Mouse (Mus musculus) C2C12 (cell line): Measurements from ENCODE around the gene Sass6. TPM values are rescaled to one million over a fixed set of nuclear protein-coding genes. Genes with fewer than 3 reads are reported as not detected.
"Not testable (repeated sequence)": the region's sequence is repeated elsewhere in the genome, so short reads cannot be mapped to it uniquely, and the experiment has no call there.

Experiments used
- H3K27me3 ChIP-seq: one replicate; pipeline ENCODE4 v1.6.1; 2011; ENCODE audit not compliant: control insufficient read depth, insufficient read depth, insufficient read length
- H3K36me3 ChIP-seq: one replicate; pipeline ENCODE4 v1.6.1; 2011; ENCODE audit not compliant: control insufficient read depth, insufficient read depth
- H3K4me3 ChIP-seq: one replicate; pipeline ENCODE4 v1.5.1; 2011; ENCODE audit warnings: mild to moderate bottlenecking, control low read depth; ENCODE audit not compliant: poor library complexity, insufficient read depth, severe bottlenecking
- H3K79me2 ChIP-seq: one replicate; pipeline ENCODE4 v1.6.1; 2011; ENCODE audit not compliant: control insufficient read depth, insufficient read depth
- H3K79me3 ChIP-seq: one replicate; pipeline ENCODE4 v1.6.1; 2011; ENCODE audit warnings: low read depth, control low read depth
- H3ac ChIP-seq: one replicate; pipeline ENCODE3; 2011; ENCODE audit warnings: low read depth; ENCODE audit not compliant: control insufficient read depth, insufficient read length
- CEBPB ChIP-seq: IDR thresholded peaks from one replicate; pipeline ENCODE4 v1.6.1; 2011; ENCODE audit warnings: low read depth, mild to moderate bottlenecking, control low read depth, moderate library complexity
- CTCF ChIP-seq: IDR thresholded peaks from one replicate; pipeline ENCODE4 v1.5.1; 2011; ENCODE audit not compliant: control insufficient read depth, insufficient read depth, insufficient read length
- FOSL1 ChIP-seq: IDR thresholded peaks from one replicate; pipeline ENCODE4 v1.8.0; 2011; ENCODE audit warnings: mild to moderate bottlenecking, low read length; ENCODE audit not compliant: poor library complexity, insufficient read depth, severe bottlenecking
- MAX ChIP-seq: IDR thresholded peaks from one replicate; pipeline ENCODE4 v1.6.1; 2011; ENCODE audit warnings: mild to moderate bottlenecking, control low read depth
- MYOD1 ChIP-seq: IDR thresholded peaks from one replicate; pipeline ENCODE4 v1.6.1; 2011; ENCODE audit warnings: low read depth; ENCODE audit not compliant: control insufficient read depth, insufficient read length
- MYOG ChIP-seq: IDR thresholded peaks from one replicate; pipeline ENCODE4 v1.6.1; 2011; ENCODE audit not compliant: control insufficient read depth, insufficient read length; ENCODE audit errors: extremely low read depth
- USF1 ChIP-seq: IDR thresholded peaks from one replicate; pipeline ENCODE4 v1.6.1; 2011; ENCODE audit warnings: low read depth, mild to moderate bottlenecking, control low read depth, moderate library complexity
- long read RNA-seq, 2 experiments: library from polyadenylated mRNA; unstranded; transcript quantifications; one replicate each; pipeline ENCODE4 v2.0.0; 2019 to 2020
- polyA plus RNA-seq: library from polyadenylated mRNA; unstranded; fragments of >200 nt; fragmentation: generic; extraction: Trizol; gene quantifications from one replicate; pipeline ENCODE4 v1.2.1, GENCODE M21; 2012; ENCODE audit warnings: missing spikeins

The Sass6 gene
- 4.1 TPM for polyA plus RNA-seq
- long read RNA-seq, experiment 1, partial matches to known transcripts: 0 of 3 reads
- long read RNA-seq, experiment 1, other reads (novel, unspliced or antisense): 0 of 3 reads
- long read RNA-seq, experiment 2, transcript Sass6-206 (14 exons, 1,894 nt): minor isoform, 11 of 51 reads
- long read RNA-seq, experiment 2, transcript Sass6-205 (17 exons, 2,404 nt): major isoform, 21 of 51 reads
- long read RNA-seq, experiment 2, partial matches to known transcripts: 6 of 51 reads
- long read RNA-seq, experiment 2, other reads (novel, unspliced or antisense): 13 of 51 reads

DNA sequence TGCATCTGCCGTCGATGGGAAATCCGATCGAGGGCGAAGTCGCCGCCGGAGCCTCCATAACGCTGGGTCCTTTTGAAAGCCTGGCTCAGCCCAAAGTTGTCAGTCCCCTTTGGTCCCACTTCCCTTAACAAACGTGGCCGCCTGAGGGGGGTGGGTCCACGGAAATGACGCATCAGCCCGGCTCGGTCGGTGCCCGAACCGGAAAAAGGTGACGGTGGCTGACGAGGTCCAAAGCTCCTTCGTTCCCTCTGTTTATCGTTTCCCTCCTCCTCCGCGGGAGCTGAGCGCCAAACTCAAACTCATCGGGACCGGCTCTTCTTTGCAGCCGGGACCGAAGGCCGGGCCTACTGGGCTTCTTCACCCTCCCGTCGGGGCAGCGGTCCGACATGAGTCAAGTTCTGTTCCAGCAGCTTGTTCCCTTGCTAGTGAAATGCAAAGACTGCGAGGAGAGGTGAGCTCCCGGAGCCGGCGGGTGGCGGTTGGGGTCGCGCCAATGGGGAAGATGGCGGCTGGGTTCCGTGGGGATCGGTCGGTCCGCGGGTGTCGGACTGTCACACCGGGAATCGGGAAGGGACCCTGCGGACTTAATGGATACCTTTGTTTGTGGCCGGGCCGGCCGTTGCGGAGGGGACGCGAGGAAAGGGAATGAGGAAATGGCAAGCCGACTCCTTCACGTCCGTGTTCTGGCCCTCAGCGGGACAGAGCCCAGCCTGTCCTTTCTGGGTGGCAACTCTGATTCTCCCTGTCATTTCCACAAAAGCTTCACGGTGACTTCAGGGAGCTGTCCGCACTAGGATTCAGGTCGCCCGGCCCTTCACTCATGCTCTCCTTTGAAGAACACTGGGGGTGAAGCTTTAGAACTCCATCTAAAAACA is at the start of gene Sass6:
Gene Sass6 (plus strand): TSS at position 255 of the 875 bp plus-strand sequence.
- Histone ChIP-seq H3ac (peak within 1 kb of the TSS; percentile 88), H3K27me3 (no peaks in the 10 kb centered on the region), H3K79me2 (peaks cover 69% of the 10 kb centered on the region), H3K4me3 (peak within 1 kb of the TSS; percentile 90), H3K79me3 (peaks cover 51% of the 10 kb centered on the region), H3K36me3 (peaks cover 24% of the 10 kb centered on the region)
- TF ChIP-seq MYOG (no peak), MYOD1 (no peak), USF1 (no peak), FOSL1 (no peak), MAX (peak; percentile 51), CEBPB (no peak), CTCF (no peak)

DNA sequence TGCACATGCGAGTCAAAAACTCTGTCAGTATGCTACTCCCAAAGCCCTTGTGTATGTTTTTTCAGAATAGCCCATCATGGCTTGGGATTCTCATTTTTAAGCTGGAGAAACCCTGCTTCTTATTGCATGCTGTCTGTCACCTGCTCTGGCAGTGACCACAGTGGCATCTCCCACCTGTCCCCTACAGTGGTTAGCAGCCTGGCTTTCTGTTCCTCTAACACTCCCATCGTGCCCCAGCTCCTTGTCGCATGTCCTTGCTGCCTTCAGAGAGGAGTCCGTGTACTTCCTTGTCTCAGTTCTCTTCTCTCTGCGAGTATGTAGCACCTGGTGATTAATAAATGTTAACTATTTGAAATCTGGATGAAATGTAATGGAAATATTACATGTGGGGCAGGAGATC is 47.4 kb upstream of the Sass6 start:
- Histone ChIP-seq H3K36me3 (no peaks in the 10 kb centered on the region), H3K79me2 (no peaks in the 10 kb centered on the region)

DNA sequence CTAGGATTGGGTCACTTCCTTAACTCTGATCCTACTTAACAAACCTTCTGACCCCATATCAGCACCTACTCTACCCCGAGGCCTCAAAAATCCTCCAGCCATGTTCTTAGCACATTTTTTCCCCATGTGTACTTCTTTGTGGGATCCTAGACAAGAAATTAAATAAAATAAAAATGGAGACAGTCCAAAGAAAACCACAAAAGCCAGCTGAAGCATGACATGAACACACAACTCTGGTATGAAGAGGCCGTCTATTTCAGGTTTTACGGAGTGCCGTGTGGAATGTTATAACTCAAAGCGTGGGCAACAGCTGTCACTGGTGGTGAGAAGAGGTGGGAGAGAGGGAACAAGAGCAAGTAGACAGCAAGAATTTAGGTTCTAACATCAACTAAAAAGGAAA is 43.4 kb upstream of the Sass6 start:
- no peaks in the 10 kb centered on the region for H3K79me3 ChIP-seq
- no peak for TF ChIP-seq CTCF
- TF ChIP-seq FOSL1: no peak
- no peak for TF ChIP-seq MAX
- no peak for TF ChIP-seq USF1
- no peak for TF ChIP-seq CEBPB
- TF ChIP-seq MYOD1: no peak
- no peak for TF ChIP-seq MYOG
- H3K79me2 ChIP-seq: no peaks in the 10 kb centered on the region
- H3K27me3 ChIP-seq: no peaks in the 10 kb centered on the region
- no peaks in the 10 kb centered on the region for H3K36me3 ChIP-seq
- H3K4me3 ChIP-seq: no peak overlapping the region
- H3ac ChIP-seq: no peak overlapping the region

More for the DNA sequence above, 47.4 kb upstream of the Sass6 start:
- H3K4me3 ChIP-seq: no peak overlapping the region
- H3K79me3 ChIP-seq: no peaks in the 10 kb centered on the region
- no peak for TF ChIP-seq FOSL1
- TF ChIP-seq MYOD1: no peak
- TF ChIP-seq USF1: no peak
- TF ChIP-seq MAX: no peak
- no peak for TF ChIP-seq CTCF
- no peak for TF ChIP-seq CEBPB
- no peak for TF ChIP-seq MYOG
- H3K27me3 ChIP-seq: no peaks in the 10 kb centered on the region
- H3ac ChIP-seq: no peak overlapping the region

DNA sequence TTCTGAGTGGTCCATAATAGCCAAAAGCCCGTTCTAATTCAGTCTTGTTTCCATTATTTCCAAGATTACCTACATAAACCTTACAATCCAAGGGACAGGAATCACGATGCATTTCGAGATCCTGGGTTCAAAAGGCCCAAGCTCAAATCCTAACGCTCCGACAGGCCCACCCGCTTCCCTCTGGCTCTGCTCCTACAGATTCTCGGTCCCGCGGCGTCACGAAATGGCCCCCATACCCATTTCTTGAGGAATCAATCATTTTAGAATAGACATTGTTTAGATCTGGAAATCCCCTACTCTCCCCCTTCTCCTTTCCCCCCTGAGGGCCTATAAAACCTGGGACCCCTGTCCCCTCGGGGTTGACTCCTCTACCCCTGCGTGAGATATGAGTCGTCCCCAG is 33.5 kb upstream of the Sass6 start:
- H3K36me3 ChIP-seq, H3K79me3 ChIP-seq, H3ac ChIP-seq, H3K4me3 ChIP-seq, H3K27me3 ChIP-seq, H3K79me2 ChIP-seq: not testable (repeated sequence)

DNA sequence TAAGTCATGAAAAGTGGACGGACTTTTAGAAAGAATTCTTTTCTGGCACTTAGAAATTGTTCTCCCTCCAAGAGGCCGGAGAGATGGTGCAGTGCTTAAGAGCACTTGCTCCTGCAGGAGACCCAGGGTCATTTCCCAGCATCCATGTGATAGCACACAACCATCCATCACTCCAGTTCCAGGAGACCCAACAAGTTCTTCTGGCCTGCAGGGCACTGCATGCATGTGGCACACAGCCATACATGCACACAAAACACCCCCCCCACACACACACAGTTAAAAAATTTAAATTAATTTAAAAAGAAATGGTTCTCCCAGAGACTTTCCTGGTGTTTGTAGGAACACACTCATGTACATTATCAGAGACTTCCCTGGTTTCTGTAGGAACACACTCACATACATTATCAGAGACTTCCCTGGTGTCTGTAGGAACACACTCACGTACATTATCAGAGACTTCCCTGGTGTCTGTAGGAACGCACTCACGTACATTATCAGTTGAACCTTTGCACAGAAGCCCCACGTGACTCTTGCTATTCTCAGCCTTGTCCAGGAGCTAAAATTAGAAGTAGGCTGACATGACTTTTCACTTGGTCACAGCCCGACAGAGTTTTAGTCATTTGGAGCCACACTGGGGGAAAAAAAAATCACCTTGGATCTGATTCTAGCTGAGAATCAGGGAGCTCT is 32.2 kb upstream of the Sass6 start, which contains the start of gene Lrrc39:
Gene Lrrc39 (plus strand): TSS at position 566 of the 687 bp plus-strand sequence.
- H3K36me3 ChIP-seq: no peaks in the 10 kb centered on the region
- H3K27me3 ChIP-seq: no peaks in the 10 kb centered on the region
- no peaks in the 10 kb centered on the region for H3K79me2 ChIP-seq
- no peak within 1 kb of the TSS for H3K4me3 ChIP-seq
- no peaks in the 10 kb centered on the region for H3K79me3 ChIP-seq
- TF ChIP-seq USF1 (peak; percentile 81), FOSL1 (no peak)
- no peak within 1 kb of the TSS for H3ac ChIP-seq

DNA sequence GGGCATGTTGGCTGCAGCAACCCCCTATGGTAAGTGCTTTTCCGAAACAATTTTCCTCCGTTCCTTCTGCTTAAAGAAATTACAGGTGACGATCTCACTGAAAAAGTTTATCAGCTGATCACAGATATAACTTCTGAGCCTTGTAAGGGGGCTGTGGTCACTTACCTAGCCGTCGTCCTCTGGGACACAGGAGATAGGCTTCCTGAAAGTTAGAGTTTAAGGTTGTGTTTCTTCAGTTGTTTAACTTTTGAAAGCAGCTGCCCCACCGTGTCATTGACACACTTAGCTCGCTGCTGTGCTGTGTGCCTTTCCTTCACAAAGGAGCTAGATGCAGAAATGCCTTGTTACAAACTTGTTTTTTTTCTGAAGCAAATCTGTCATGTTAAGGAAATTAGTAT is 31.7 kb upstream of the Sass6 start:
- Histone ChIP-seq H3K4me3 (no peak overlapping the region), H3K27me3 (no peaks in the 10 kb centered on the region), H3K36me3 (no peaks in the 10 kb centered on the region), H3K79me3 (no peaks in the 10 kb centered on the region), H3K79me2 (no peaks in the 10 kb centered on the region), H3ac (no peak overlapping the region)
- no peak for TF ChIP-seq MYOG
- peak; percentile 26 for TF ChIP-seq MYOD1
